Mouse (Mus musculus) cortical plate, adult 2 months (tissue): ENCODE data around the gene Ripor2. TPM values are rescaled to one million over a fixed set of nuclear protein-coding genes. Genes with fewer than 3 reads are reported as not detected.

Source experiments
- H3K27ac ChIP-seq: fragments of 200-500 bp; 2 replicates; pipeline ENCODE4 v1.5.1; 2012; ENCODE audit warnings: low read length, control low read depth, inconsistent platforms; ENCODE audit not compliant: insufficient read depth
- H3K4me1 ChIP-seq: fragments of 200-500 bp; 2 replicates; pipeline ENCODE4 v1.6.1; 2011; ENCODE audit warnings: low read length; ENCODE audit not compliant: control insufficient read depth, insufficient read depth
- H3K4me3 ChIP-seq: fragments of 200-500 bp; 2 replicates; pipeline ENCODE4 v1.5.1; 2011; ENCODE audit warnings: mild to moderate bottlenecking, low read length, control low read depth; ENCODE audit not compliant: insufficient read depth
- CTCF ChIP-seq: fragments of 200-500 bp; IDR thresholded peaks from 2 replicates; pipeline ENCODE4 v1.5.1; 2011; ENCODE audit warnings: mild to moderate bottlenecking, control low read depth, low read length; ENCODE audit not compliant: insufficient read depth; ENCODE audit errors: extremely low read depth
- POLR2A ChIP-seq: fragments of 200-500 bp; IDR thresholded peaks from 2 replicates; pipeline ENCODE4 v1.6.1; 2011; ENCODE audit warnings: mild to moderate bottlenecking, low read length, control low read depth; ENCODE audit not compliant: insufficient read depth; ENCODE audit errors: extremely low read depth
- polyA plus RNA-seq: library from polyadenylated mRNA; depleted of rRNA; stranded (reverse); fragments of >200 nt; gene quantifications from 2 replicates; pipeline ENCODE4 v1.2.3, GENCODE M21; 2012

The Ripor2 gene
- polyA plus RNA-seq, 1 experiment = 26.6 TPM

DNA sequence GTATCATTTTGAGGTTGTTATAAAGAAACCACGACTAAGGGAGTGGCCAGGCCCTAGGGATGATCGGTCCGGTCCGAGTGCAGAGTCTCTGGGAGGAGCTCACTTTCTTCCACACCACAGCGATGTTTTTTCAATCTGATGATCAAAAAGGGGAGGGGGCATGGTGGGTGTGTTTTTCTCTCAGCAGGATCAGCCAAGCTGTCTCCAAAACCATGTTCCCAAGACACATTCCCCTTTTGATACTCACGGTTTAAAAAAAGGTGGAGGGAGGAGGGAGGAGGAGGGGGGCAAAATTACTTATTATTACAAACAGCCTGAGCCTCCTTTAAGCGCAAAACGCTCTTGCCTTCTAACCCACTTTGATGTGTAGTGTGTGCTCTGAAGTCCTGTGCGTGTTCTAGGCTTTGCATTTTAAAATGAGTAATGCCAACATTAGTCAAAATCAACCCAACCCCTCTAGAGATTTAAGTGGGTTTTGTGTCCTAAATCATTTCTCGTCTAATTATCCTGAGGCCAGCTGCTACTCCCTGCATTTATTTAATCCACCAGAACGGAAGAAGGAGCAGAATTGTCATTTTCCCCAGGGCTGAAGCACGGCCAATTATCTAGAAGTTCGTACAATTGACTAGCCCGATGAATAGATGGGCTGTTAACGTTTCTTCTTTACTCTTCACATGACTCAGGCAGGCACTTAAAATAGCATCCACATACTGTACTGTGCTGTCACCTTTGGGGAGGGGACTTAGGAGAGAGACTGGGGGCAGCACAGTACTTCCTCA, 74.9 kb downstream of the Ripor2 start:
- Histone ChIP-seq H3K4me3 (no peak overlapping the region), H3K4me1 (peaks cover 7% of the 10 kb centered on the region), H3K27ac (no peak overlapping the region)
- no peak for TF ChIP-seq POLR2A
- TF ChIP-seq CTCF = no peak

DNA sequence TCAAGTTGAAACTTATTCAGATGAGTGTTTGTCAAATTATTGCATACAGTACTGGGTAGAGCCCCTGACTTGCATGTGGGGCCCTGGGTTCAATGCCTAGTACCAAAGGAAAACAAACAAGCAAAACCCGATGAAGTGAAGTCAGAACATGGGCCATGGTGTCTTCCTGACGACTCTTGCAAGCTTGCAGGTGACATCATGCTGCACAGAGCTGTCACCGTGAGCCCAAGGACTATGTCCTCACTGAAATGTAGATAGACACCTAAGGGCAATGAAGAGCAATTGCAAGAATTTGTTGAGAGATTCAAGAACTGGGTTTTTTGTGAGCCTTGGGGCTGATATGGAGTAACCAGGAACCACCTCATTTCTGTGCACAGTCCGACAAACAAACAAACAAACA, 84.8 kb downstream of the Ripor2 start:
- no peak for TF ChIP-seq CTCF
- TF ChIP-seq POLR2A = no peak
- no peak overlapping the region for H3K4me3 ChIP-seq
- no peaks in the 10 kb centered on the region for H3K4me1 ChIP-seq
- no peak overlapping the region for H3K27ac ChIP-seq

DNA sequence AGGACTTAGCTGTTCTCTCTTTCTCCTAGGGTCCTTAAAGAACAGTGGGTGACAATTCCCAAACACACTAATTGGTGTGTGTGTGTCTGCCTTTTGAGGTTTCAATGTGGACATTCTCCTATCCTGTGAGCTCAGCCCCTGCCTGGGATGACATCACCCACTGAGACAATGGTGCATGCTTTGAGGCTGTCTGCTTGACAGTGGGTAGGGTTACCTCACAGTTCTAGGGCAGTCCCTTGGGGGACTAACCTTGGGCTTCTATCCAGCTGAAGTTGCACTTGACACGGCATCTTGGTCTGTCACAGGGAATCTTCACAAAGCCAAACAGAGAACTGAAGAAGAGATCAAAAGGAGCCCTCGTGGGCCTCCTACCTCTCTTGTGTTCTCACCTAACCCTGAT, 86.6 kb downstream of the Ripor2 start:
- Histone ChIP-seq H3K4me1 (no peaks in the 10 kb centered on the region), H3K4me3 (no peak overlapping the region), H3K27ac (no peak overlapping the region)
- TF ChIP-seq CTCF (no peak), POLR2A (no peak)

DNA sequence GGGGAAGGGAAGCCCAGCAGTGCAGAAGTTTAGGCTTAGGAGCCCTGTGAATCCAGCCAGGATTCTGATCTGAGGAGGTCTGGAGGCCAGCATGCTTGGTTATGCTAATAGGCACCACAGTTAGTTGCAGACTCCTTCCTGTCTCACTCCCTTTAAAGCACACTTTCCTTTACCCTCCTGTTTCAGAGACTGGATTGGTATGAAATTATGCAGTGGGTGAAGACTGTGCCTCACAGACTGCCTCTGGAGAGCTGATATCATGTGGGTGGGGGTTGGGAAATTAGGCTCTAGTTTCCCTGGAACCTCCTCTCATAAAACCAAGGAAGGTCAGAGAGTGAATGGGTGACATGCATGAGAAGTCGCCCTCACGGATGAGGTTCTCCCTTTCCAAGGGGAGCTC, 88.7 kb downstream of the Ripor2 start:
- Histone ChIP-seq H3K4me3 (no peak overlapping the region), H3K4me1 (no peaks in the 10 kb centered on the region), H3K27ac (no peak overlapping the region)
- TF ChIP-seq POLR2A = no peak
- TF ChIP-seq CTCF = no peak

DNA sequence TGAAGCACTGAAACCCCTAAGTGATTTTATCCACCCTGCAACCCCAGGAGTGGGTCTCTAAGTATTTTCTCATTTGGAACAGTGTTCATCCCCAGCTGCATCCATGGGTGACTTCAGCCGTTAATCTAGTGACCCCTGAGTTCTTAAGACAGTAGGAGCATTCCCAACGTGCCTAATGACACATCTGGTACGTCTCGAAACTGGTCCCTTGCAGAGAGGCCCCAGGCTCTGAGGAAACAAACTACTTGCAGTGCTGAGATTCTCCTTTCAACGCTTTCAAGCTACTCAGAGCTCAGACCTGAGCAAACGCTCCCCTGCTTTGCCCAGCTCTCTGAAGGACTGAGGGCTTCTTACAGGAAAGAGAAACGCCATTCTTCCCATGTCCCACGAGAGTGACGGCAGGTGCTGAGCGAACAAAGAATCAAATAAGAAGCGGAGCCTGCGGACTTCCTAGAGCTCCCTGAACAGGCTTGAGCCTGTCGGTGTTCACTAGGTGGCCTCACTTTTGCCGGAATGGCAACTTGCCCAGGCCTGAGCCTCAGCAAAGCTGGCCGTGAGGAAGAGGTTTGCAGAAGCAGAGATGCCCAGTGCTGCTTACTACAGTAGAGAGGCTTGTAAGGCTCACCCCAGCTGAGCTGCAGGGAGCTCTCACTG, 97.2 kb downstream of the Ripor2 start:
- Histone ChIP-seq H3K4me1 (no peaks in the 10 kb centered on the region), H3K4me3 (no peak overlapping the region), H3K27ac (no peak overlapping the region)
- TF ChIP-seq CTCF (no peak), POLR2A (no peak)

DNA sequence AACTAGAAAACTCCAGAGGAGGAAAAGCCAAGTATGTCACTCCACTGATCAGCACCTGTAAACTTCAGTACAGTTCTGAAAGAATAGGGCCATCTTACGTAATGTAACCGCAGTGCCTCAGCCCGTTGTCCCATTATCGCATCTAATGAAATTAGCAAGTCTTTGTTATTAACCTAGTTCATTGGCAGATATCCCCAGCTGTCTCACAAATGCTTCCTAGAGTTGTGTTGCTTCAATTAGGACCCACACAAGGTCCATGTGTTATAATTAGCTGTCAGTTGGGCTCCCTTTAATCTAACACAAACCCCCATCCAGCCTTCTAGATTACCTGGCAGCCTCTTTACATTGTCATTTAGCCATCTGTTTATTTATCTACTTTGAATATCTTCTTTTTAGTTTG, 99.0 kb downstream of the Ripor2 start:
- H3K4me3 ChIP-seq = no peak overlapping the region
- TF ChIP-seq POLR2A = no peak
- no peak for TF ChIP-seq CTCF
- no peak overlapping the region for H3K27ac ChIP-seq
- H3K4me1 ChIP-seq = no peaks in the 10 kb centered on the region

DNA sequence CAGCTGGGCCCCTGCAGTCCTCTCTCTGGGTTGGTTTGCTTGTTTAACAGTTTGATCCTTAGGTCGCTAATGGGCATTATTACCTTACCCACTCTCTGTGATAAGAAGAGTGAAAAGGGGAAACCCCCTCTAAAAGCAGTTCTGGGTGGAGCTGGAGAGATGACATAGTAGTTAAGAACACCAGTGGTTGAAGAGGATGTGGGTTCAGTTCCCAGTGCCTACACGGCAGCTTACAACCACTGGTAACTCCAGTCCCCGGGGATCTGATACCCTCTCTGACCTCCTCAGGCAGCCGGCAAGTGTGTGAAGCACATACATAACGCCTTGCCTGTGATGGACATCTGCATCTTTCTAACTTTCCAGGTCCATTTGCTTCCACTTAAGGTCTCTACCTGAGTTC, 100.4 kb downstream of the Ripor2 start:
- no peaks in the 10 kb centered on the region for H3K4me1 ChIP-seq
- no peak overlapping the region for H3K27ac ChIP-seq
- no peak overlapping the region for H3K4me3 ChIP-seq
- TF ChIP-seq CTCF = no peak
- no peak for TF ChIP-seq POLR2A

DNA sequence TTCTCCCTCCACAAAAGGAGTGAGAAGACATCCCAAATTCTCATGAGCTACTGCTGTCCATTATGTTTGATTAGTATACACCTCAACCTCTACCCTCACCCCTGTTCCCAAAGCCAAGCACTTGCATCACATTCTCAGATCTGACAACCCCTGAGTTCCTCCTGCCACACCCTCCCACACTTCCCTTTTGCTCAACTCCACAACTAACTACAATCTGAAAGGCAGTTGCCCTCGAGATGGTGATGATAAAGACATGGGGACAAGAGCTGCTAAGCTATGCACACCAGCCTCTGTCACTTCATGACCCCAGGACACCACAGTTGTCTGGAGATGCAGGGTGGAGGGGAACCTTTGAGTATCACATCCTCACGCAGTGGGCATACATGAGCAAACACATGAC, 102.5 kb downstream of the Ripor2 start:
- no peaks in the 10 kb centered on the region for H3K4me1 ChIP-seq
- TF ChIP-seq CTCF (no peak), POLR2A (no peak)
- no peak overlapping the region for H3K4me3 ChIP-seq
- no peak overlapping the region for H3K27ac ChIP-seq

DNA sequence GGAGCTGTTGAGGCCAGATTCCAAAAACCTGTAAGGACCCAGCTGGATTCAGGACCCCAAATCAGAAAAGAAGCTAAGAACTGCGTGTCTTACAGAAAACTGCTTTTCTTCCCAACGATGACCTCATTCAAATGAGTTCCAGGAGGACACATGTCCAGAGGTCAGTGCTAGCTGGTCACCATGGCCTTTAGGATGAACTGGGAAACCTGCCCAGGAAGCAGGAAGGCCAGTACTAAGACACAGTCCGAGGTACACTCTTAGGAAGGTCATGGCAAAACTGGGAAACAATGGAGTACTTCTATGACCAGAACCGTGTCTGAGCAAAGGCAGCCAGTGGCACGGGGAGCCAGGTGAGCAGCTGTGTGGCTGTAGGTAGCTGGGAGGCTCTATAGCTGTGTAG, 103.9 kb downstream of the Ripor2 start:
- H3K4me1 ChIP-seq = no peaks in the 10 kb centered on the region
- no peak for TF ChIP-seq CTCF
- no peak for TF ChIP-seq POLR2A
- no peak overlapping the region for H3K4me3 ChIP-seq
- no peak overlapping the region for H3K27ac ChIP-seq
